Mouse (Mus musculus): ENCODE results near the gene Fgf22.

GRCm38 (mm10) chr10:79709307-79709706 is 45.6 kb upstream of the Fgf22 start:
- TF ChIP-seq POLR2A (IDR thresholded peaks at IDR 0.05; ENCODE audit: extremely low read depth, insufficient read depth, low read length) (no peak), CTCF (IDR thresholded peaks at IDR 0.05; ENCODE audit: low read depth, low read length) (no peak)

All from liver, adult 2 months (tissue).